Mouse (Mus musculus): ENCODE measurements around the gene Mfsd4a. TPM values are rescaled to one million over a fixed set of nuclear protein-coding genes. Genes with fewer than 3 reads are reported as not detected.

The Mfsd4a gene
- total RNA-seq, 4 experiments from 2014 or later, result 29.5 to 40.9 (median 32.2) TPM

DNA sequence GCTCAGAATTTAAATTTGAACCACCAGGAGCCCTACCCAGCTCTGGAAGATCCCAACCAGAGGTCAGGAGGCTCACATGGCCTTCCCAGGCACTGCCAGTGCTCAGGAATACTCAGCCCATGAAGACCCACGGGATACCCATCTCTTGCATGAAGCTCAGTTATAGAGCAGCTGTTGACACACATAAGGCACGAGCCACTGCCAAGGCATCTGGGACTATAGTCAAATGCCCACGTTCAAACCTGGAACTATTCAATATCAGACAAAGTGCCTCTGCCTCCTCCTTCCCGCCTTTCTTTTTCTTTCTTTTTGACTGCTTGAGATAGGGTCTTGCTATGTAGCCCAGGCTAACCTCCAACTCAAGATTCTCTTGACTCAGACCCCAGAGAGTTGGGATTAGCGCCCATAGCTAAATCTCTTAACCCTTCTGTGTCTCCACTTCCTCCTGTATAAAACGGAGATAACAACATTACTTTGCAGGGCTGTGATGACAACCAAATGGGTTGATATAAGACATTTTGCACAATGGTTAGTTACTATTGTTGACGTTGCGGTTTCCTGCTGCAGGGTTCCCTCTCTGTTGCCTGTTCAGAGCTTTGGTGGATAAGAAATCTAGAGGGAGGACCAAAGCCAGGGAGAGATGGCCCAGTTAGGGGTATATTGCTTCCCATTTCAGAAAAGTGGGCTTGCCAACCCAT lies 2.2 kb downstream of the Mfsd4a start:
- no peak for DNase-seq

- peak; percentile 21 for DNase-seq
Measured at GRCm38 (mm10) chr1:132065001-132065400, 2.9 kb downstream of the Mfsd4a start.

- DNase-seq, result peak; percentile 53
Measured at GRCm38 (mm10) chr1:132063096-132063495, 4.8 kb downstream of the Mfsd4a start.

DNA sequence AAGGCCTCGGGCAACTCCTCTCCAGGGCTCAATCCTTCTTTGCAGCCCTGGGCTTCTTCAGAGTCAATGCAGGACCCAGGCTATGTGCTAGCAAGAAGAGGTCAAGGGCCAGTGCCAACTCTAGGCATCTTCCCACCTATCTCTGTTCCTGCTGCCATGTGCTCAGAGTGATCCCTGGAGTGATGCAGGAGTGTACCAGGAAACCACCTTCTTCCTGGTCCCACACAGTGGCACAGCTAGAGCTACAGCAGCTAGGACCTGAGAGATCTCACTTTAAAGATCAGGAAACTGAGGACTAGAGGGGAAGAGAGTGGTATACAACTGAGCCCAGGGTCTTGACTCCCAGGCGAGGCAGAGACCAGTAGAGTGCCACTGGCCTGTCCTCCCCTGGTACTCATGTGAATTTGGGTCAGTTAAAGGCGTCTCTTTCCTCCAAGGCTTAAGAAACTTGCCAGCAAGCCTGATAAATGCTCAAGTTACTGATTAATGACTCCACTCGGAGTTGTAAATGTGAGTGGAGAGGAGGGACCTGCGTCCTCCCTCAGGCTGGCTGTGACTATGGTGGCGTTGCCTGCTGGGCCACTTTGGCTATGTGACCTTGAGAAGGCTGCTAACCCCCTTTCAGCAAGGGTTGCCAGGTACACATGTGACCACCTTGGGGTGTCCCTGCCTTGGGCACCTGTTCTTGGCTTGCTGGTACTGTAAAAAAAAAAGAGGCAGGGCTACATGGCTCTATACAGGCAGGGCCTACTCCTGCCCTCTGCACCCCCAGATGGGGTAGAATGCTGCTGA lies 5.9 kb downstream of the Mfsd4a start:
- DNase-seq, result no peak

DNA sequence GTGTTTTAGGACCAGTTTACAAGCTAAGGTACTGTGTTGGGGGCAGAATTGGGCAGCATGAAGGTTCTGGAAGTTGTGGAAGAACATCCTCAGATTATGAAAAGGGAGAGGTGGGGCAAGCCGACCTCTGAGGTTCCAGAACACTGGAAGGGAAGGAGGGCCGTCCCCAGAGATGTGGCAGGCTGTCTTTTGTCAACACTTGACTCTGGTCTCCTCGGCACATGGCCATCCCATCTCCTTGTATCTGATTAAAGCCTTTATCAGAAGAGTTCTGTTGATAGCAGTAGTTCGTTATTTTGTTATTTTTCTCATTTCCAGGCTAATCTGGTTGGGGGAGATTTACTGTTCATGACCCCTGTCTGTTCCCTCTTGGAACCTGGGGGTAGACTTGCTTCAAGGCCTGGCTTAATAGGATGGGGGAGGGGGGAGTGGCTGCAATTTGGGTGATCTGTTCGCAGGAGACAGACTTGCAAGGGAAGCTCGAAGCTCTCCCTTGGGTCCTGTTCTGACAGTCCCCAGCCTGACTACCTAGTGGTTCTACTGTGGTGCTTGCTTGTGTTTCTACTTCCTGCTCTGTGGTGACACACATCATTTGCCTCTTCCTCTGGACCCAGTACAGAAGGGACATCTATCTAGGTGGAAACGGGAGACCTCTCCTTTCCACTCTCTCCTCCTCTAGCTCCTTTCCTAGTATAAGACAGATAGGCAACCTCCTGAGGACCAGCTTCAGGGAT lies 7.7 kb downstream of the Mfsd4a start:
- DNase-seq, result no peak

DNA sequence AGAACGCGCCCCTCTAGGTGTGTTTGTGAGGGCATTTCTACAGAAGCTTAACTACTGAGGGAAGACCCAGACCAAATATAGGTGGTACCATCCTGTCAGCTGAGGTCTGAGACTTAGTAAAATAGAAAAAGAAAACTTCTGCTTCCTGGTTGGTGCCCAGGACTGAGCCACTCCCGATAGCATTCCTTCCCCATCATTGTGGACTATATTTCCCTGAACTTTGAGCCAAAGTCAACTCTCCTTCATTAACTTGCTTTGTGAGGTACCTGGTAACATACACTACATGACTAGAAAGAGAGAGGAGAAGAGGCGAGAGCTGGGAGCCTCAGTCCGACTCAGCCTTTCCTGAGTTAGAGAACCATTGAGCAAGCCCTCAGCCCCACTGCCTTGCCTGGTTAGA lies 9.3 kb downstream of the Mfsd4a start:
- no peak for DNase-seq

- no peak for DNase-seq
Measured at GRCm38 (mm10) chr1:132055054-132055664, 12.7 kb downstream of the Mfsd4a start.

GRCm38 (mm10) chr1:132054387-132054786 lies 13.5 kb downstream of the Mfsd4a start:
- no peak for DNase-seq

DNA sequence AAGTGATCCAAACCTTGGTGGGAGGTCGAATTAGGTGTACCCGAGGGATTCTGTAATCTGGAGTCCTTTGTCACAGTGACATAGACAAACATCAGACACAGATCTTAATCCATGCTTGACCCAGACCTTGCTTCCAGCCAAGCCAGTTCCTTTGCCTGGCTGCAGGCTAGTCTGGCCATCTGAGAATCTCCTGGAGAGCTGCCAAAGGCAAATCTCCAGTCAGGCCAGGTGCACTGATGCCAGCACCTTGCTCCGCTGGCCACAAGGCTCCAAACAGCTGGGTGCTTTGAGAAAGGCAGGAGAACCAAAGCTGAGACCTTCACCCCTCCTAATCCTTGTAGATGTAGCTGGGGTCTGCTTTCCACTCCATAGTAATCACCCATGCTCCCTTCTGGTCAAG lies 16.1 kb downstream of the Mfsd4a start:
- DNase-seq, result no peak

GRCm38 (mm10) chr1:132046143-132046735 lies 21.6 kb downstream of the Mfsd4a start:
- DNase-seq, result peak; percentile 34

DNA sequence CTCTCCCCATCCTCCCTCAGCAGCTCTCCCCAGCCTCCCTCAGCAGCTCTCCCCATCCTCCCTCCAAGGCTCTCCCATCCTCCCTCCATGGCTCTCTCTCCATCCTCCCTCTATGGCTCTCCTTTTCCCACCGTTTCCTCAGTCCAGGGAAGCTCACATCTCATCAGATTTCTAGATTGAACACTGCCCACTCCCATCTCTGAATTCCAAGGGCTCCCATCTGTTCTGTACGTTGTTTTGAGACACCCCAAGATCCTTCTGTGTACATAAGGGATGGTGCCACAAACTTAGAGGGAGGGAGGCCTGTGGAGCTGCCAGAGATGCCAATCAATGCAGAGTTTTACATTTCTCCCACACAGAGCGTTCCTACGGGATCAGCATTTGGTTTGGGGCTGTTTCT lies 24.1 kb downstream of the Mfsd4a start:
- DNase-seq, result no peak

GRCm38 (mm10) chr1:132040201-132040621 lies 27.7 kb downstream of the Mfsd4a start:
- DNase-seq, result no peak

GRCm38 (mm10) chr1:132038753-132039152 lies 29.1 kb downstream of the Mfsd4a start:
- no peak for DNase-seq

DNA sequence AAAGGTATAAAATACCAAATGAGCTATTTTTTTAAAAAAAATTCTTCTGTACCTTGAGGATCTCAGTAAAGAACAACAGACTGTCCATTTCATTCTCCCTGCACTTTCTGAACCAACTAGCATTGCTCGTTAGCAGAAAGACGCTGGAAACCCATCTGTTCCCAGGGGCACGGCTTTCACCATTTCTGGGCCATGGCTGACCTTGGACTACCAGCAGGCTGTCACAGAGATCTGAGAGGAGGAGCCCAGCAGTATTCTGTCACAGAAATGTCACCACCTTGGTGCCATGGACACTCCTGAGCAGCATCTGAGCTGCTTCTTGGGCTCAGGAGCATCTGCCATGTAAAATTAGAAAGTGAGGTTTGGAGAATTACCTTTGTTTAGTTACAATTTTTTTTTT lies 30.1 kb downstream of the Mfsd4a start:
- peak; percentile 24 for DNase-seq

GRCm38 (mm10) chr1:132032172-132032571 lies 35.7 kb downstream of the Mfsd4a start:
- no peak for DNase-seq

- no peak for DNase-seq
Measured at GRCm38 (mm10) chr1:132030574-132030973, 37.3 kb downstream of the Mfsd4a start.

GRCm38 (mm10) chr1:132028413-132028812 lies 39.4 kb downstream of the Mfsd4a start:
- no peak for DNase-seq

DNA sequence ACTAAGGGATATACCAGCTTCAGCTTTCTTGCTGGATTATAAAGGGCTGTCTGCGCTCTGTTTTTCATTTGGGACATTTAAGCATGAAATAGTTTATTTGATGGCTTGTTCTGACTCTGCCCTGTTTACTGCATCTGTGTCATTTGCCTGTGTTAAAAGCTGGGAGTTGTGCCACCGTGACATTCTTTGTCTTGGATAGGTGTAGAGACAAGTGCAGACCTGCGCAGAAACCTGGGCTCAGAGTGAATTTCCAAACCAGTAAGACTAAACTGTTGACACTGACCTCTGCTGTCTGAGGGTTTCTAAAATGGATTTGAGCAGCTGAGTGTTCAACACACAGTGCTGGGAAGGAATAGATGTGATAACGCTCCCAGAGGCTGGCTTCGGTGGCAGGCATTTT lies 39.9 kb downstream of the Mfsd4a start:
- no peak for DNase-seq

GRCm38 (mm10) chr1:132026925-132027646 lies 40.8 kb downstream of the Mfsd4a start:
- DNase-seq, result no peak

DNA sequence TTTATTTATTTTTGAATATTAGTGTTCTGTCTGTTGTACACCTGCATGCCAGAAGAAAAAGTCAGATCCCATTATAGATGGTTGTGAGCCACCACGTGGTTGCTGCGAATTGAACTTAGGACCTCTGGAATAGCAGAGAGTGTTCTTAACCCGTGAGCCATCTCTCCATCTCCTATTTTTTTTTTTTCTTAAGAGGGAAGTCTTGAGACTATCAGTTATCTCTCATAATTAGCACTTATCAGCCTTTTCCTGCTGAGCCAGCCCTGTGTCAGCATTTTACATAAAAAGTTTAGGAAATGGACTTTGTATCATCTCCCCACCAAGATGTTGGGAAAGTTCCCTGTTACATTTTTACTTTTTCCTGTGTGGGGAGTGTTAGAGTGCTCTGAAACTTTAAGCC lies 45.8 kb downstream of the Mfsd4a start:
- DNase-seq, result no peak

DNA sequence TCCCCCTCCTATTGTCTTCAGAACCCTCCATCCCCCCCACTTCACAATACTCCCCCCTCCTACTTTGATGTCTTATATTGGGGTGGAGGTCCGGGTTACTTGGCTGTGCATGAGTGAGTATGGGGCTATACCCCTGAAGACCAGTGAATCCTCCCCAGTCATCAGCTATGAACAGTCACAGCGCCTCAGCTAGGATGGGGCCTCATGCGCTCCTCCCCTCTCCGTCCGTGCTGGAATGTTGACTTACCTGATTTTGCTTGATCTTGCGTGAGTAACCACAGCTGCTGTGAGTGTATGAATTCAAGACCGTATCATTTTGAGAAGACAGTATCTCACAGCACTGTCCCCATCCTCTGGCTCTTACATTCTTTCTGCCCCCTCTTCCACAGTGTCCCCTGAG lies 48.0 kb downstream of the Mfsd4a start:
- DNase-seq, result no peak

DNA sequence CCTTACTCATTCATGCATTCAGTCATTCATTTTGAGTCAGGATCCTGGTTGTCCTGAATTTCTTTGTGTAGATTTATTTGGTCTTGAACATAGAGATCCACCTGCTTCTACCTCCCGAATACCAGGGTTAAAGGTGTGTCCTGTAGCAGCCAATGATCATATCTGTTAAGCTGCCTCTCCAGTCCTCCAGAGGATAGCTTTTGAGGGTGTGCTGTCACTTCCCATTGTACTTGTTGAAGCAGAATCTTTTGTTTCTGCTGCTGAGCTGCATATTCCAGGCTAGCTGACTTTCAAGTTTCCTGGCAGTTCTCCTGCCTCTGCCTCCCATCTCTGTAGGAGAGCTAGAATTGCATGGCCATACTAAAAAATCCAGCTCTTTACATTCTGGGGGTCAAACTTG lies 51.2 kb downstream of the Mfsd4a start:
- no peak for DNase-seq

All from adrenal gland, adult 8-10 months (tissue).